Comparison of ENCODE assay signal across 11 mouse cellular contexts in genomic region chr3:108406306-108406885, GRCm38 (mm10). TPM values are rescaled to one million over a fixed set of nuclear protein-coding genes. Genes with fewer than 3 reads are reported as not detected.
A peak's percentile ranks its signal among the peaks of the same experiment; 100 is the strongest.
DNase-seq lines count a peak whose midpoint lies in the region; ATAC-seq and TF ChIP-seq lines count a peak whose summit lies in the region.
"Had no signal": no experiment of that assay in that cellular context is flagged by ENCODE, and none has a peak within 500 bp of the region (broad histone marks: within the 10 kb centered on the region; RNA-seq: fewer than 3 reads in every experiment).

No protein-coding gene starts in this region.

- peak overlapping the region; percentile 51 for H3K9ac ChIP-seq in hindbrain, embryonic 12.5 days
- H3K9ac ChIP-seq in neural tube, embryonic 12.5 days = peak overlapping the region; percentile 35; the same call in 1 of the 2 replicates
- H3K9ac ChIP-seq: liver, embryonic 13.5 days had no signal

- no peak for TF ChIP-seq CTCF in left cerebral cortex, adult 2 months (IDR thresholded peaks at IDR 0.05)

- H3K9me3 ChIP-seq in embryonic facial prominence, embryonic 10.5 days = no peaks in the 10 kb centered on the region
- no peaks in the 10 kb centered on the region for H3K9me3 ChIP-seq in hindbrain, embryonic 12.5 days (replicated peaks)
- no peaks in the 10 kb centered on the region for H3K9me3 ChIP-seq in neural tube, embryonic 12.5 days
- H3K9me3 ChIP-seq: liver, embryonic 13.5 days; megakaryocyte, embryonic 14.5 days had no signal

- no peak for ATAC-seq in hindbrain, embryonic 12.5 days (ENCODE audit: low FRiP score)
- no peak for ATAC-seq in neural tube, embryonic 12.5 days (ENCODE audit: low FRiP score, low read depth)

- intact Hi-C loops in left cerebral cortex, adult 2 months (cut with DNase I) = no loop called here

- H3K4me3 ChIP-seq in left cerebral cortex, adult 2 months = no peak overlapping the region
- H3K4me3 ChIP-seq in embryonic facial prominence, embryonic 10.5 days = no peak overlapping the region
- H3K4me3 ChIP-seq in hindbrain, embryonic 12.5 days = no peak overlapping the region
- no peak overlapping the region for H3K4me3 ChIP-seq in neural tube, embryonic 12.5 days
- H3K4me3 ChIP-seq: liver, embryonic 13.5 days; megakaryocyte, embryonic 14.5 days had no signal

- 89% methylated on average over 24 of the region's 24 CpGs for whole genome bisulfite sequencing in embryonic facial prominence, embryonic 10.5 days
- WGBS in hindbrain, embryonic 12.5 days = 76% methylated on average over 24 of the region's 24 CpGs
- WGBS in neural tube, embryonic 12.5 days = 78% methylated on average over 24 of the region's 24 CpGs

- H3K36me3 ChIP-seq in embryonic facial prominence, embryonic 10.5 days (replicated peaks) = peaks cover 82% of the 10 kb centered on the region
- peaks cover 75% of the 10 kb centered on the region for H3K36me3 ChIP-seq in hindbrain, embryonic 12.5 days
- peaks cover 73% of the 10 kb centered on the region for H3K36me3 ChIP-seq in neural tube, embryonic 12.5 days
- H3K36me3 ChIP-seq: liver, embryonic 13.5 days had no signal

- no peaks in the 10 kb centered on the region for H3K27me3 ChIP-seq in embryonic facial prominence, embryonic 10.5 days (replicated peaks; ENCODE audit: low read depth, poor library complexity, severe bottlenecking)
- H3K27me3 ChIP-seq in hindbrain, embryonic 12.5 days = no peaks in the 10 kb centered on the region
- H3K27me3 ChIP-seq in neural tube, embryonic 12.5 days (replicated peaks) = no peaks in the 10 kb centered on the region

- peak overlapping the region; percentile 71 for H3K27ac ChIP-seq in left cerebral cortex, adult 2 months
- H3K27ac ChIP-seq in embryonic facial prominence, embryonic 10.5 days (replicated peaks) = peak overlapping the region; percentile 27
- H3K27ac ChIP-seq in hindbrain, embryonic 12.5 days = peak overlapping the region; percentile 87
- peak overlapping the region; percentile 9; the same call in 1 of the 2 replicates for H3K27ac ChIP-seq in neural tube, embryonic 12.5 days
- H3K27ac ChIP-seq: liver, embryonic 13.5 days had no signal

- peaks cover 60% of the 10 kb centered on the region for H3K4me1 ChIP-seq in embryonic facial prominence, embryonic 10.5 days
- H3K4me1 ChIP-seq in hindbrain, embryonic 12.5 days = peaks cover 84% of the 10 kb centered on the region
- peaks cover 76% of the 10 kb centered on the region for H3K4me1 ChIP-seq in neural tube, embryonic 12.5 days

- DNase-seq in left cerebral cortex, adult 2 months (ENCODE audit: extremely low spot score in 1 of 2, low spot score in 2 of 2) = no peak
- no peak for DNase-seq in left cerebral cortex, adult 11 months (ENCODE audit: low spot score)
- no peak for DNase-seq in embryonic facial prominence, embryonic 10.5 days (ENCODE audit: low spot score)
- DNase-seq in ovary, postnatal 14 days (ENCODE audit: low spot score) = no peak
- DNase-seq in B cell, adult 2 months = no peak
- no peak for DNase-seq in embryo, embryonic 11 days
- DNase-seq: liver, embryonic 13.5 days; thymus, adult 18-20 months had no signal

- H3K4me2 ChIP-seq in hindbrain, embryonic 12.5 days (replicated peaks) = peak overlapping the region; percentile 27; the same call in 1 of the 2 replicates
- H3K4me2 ChIP-seq in neural tube, embryonic 12.5 days (replicated peaks) = peak overlapping the region; percentile 39
- H3K4me2 ChIP-seq: liver, embryonic 13.5 days had no signal

RNA-seq across cellular contexts. Expression of gene Celsr2, which starts 9.0 kb away (rescaled TPM):
- total RNA-seq in left cerebral cortex, adult 2 months (2021) = 100 to 1,000 TPM; 163 to 185 TPM
- 10.2 and 20.1 TPM in 2 replicates for polyA plus RNA-seq in embryonic facial prominence, embryonic 10.5 days (2016; fragmentation: Nextera tagmentation; extraction: Ambion mirVana)
- polyA plus RNA-seq in hindbrain, embryonic 12.5 days (2016; fragmentation: Nextera tagmentation; extraction: Ambion mirVana) = 63.3 and 75.2 TPM in 2 replicates
- 71.4 and 71.5 TPM in 2 replicates for polyA plus RNA-seq in neural tube, embryonic 12.5 days (2016; fragmentation: Nextera tagmentation; extraction: Ambion mirVana)

RNA-seq across cellular contexts. Expression of gene Psrc1, which starts 22.8 kb away (rescaled TPM):
- 10 to 100 TPM; 18.9 to 21.2 TPM for total RNA-seq in left cerebral cortex, adult 2 months (2021)
- polyA plus RNA-seq in embryonic facial prominence, embryonic 10.5 days (2016; fragmentation: Nextera tagmentation; extraction: Ambion mirVana) = 97.9 and 100.0 TPM in 2 replicates
- polyA plus RNA-seq in hindbrain, embryonic 12.5 days (2016; fragmentation: Nextera tagmentation; extraction: Ambion mirVana) = 39.4 and 41.0 TPM in 2 replicates
- 35.7 and 37.1 TPM in 2 replicates for polyA plus RNA-seq in neural tube, embryonic 12.5 days (2016; fragmentation: Nextera tagmentation; extraction: Ambion mirVana)

RNA-seq across cellular contexts. Expression of gene Sars, which starts 38.6 kb away (rescaled TPM):
- total RNA-seq in left cerebral cortex, adult 2 months (2021) = 100 to 1,000 TPM; 216 to 222 TPM
- 132 and 139 TPM in 2 replicates for polyA plus RNA-seq in embryonic facial prominence, embryonic 10.5 days (2016; fragmentation: Nextera tagmentation; extraction: Ambion mirVana)
- polyA plus RNA-seq in hindbrain, embryonic 12.5 days (2016; fragmentation: Nextera tagmentation; extraction: Ambion mirVana) = 186 and 188 TPM in 2 replicates
- polyA plus RNA-seq in neural tube, embryonic 12.5 days (2016; fragmentation: Nextera tagmentation; extraction: Ambion mirVana) = 212 and 213 TPM in 2 replicates

RNA-seq across cellular contexts. Expression of gene Mybphl, which starts 41.7 kb away (rescaled TPM):
- total RNA-seq in left cerebral cortex, adult 2 months (2021) = 1 to 10 TPM in 1 of 2 experiments, not detected in 1; 1.0 TPM
- 0.22 TPM in 1 of 2 replicates, not detected in the other for polyA plus RNA-seq in embryonic facial prominence, embryonic 10.5 days (2016; fragmentation: Nextera tagmentation; extraction: Ambion mirVana)
- polyA plus RNA-seq in hindbrain, embryonic 12.5 days (2016; fragmentation: Nextera tagmentation; extraction: Ambion mirVana) = not detected in 2 replicates
- 0.25 and 0.26 TPM in 2 replicates for polyA plus RNA-seq in neural tube, embryonic 12.5 days (2016; fragmentation: Nextera tagmentation; extraction: Ambion mirVana)

Comparison
In these comparisons a context has a peak if more than half of its experiments do, and no peak if none do; other contexts are left out.
1. H3K27ac ChIP-seq: peak in every context shown above with its lines; median percentile 87 in hindbrain, embryonic 12.5 days; 71 in left cerebral cortex, adult 2 months; 27 in embryonic facial prominence, embryonic 10.5 days; 9 in neural tube, embryonic 12.5 days.